Mouse (Mus musculus) midbrain, embryonic 15.5 days (tissue): ENCODE results near the gene Banf2. TPM values are rescaled to one million over a fixed set of nuclear protein-coding genes. Genes with fewer than 3 reads are reported as not detected.

Experiments
- ATAC-seq: fragments of 200-750 bp; cut with Nextera tagmentation; replicated peaks from 2 replicates; pipeline ENCODE4 v1.8.0; 2017; ENCODE audit warnings: moderate TSS enrichment
- H3K27ac ChIP-seq: fragments of 300-500 bp; sonication (generic); 2 replicates; pipeline ENCODE4 v1.5.1; 2015; ENCODE audit warnings: mild to moderate bottlenecking, inconsistent platforms
- H3K27me3 ChIP-seq: fragments of 300-500 bp; sonication (generic); replicated peaks from 2 replicates; pipeline ENCODE4 v1.6.1; 2015; ENCODE audit warnings: inconsistent platforms
- H3K36me3 ChIP-seq: fragments of 300-500 bp; sonication (generic); replicated peaks from 2 replicates; pipeline ENCODE4 v1.6.1; 2015; ENCODE audit warnings: inconsistent platforms
- H3K4me1 ChIP-seq: fragments of 300-500 bp; sonication (generic); 2 replicates; pipeline ENCODE4 v1.6.1; 2015; ENCODE audit warnings: inconsistent platforms
- H3K4me2 ChIP-seq: fragments of 300-500 bp; sonication (generic); 2 replicates; pipeline ENCODE4 v1.6.1; 2015; ENCODE audit warnings: inconsistent platforms, mild to moderate bottlenecking, moderate library complexity
- H3K4me3 ChIP-seq: fragments of 300-500 bp; sonication (generic); 2 replicates; pipeline ENCODE4 v1.5.1; 2015; ENCODE audit warnings: mild to moderate bottlenecking, inconsistent platforms
- H3K9ac ChIP-seq: fragments of 300-500 bp; sonication (generic); 2 replicates; pipeline ENCODE4 v1.6.1; 2015; ENCODE audit warnings: mild to moderate bottlenecking, inconsistent platforms
- H3K9me3 ChIP-seq: fragments of 300-500 bp; sonication (generic); 2 replicates; pipeline ENCODE4 v1.6.1; 2016; ENCODE audit warnings: inconsistent platforms
- WGBS: fragments of 180-500 bp; shearing (Covaris S2); methylation state at CpG from one replicate; pipeline ENCODE4 v1.1.7; 2015; ENCODE audit warnings: mixed read lengths; 5-methylcytosine and 5-hydroxymethylcytosine counted together
- polyA plus RNA-seq: library from polyadenylated mRNA; unstranded; fragments of >200 nt; fragmentation: Nextera tagmentation; extraction: Ambion mirVana; gene quantifications from 2 replicates; pipeline ENCODE4 v1.2.1, GENCODE M21; 2015

Gene Banf2
- not detected in 2 replicates for polyA plus RNA-seq

DNA sequence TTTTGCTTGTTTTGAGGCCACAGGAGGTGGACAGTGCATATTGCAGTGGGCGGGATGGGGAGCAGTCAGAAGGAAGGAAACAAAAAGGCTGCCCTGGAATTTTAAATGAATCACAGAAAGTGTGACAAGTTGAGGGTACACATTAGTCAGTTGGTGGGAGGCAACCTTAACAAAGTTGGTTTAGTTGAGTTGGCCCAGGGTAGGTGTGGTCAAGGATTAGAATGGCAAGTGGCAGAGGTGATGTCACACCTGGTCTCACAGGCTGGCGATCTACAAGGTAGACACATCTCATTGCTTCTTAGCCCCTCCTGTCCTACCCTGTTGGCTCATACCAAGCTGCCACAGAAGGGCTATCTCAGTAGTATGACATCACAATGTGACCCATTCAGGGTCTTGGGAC, at the start of gene Banf2:
Gene Banf2 (plus strand): TSS at position 396 of the 400 bp plus-strand sequence.
- Histone ChIP-seq H3K9me3 (no peaks in the 10 kb centered on the region), H3K9ac (no peak within 1 kb of the TSS), H3K36me3 (no peaks in the 10 kb centered on the region), H3K27me3 (no peaks in the 10 kb centered on the region), H3K4me3 (no peak within 1 kb of the TSS), H3K27ac (no peak within 1 kb of the TSS), H3K4me1 (no peaks in the 10 kb centered on the region), H3K4me2 (no peak within 1 kb of the TSS)
- 94% methylated on average over 2 of the region's 2 CpGs for WGBS
- ATAC-seq: no peak

DNA sequence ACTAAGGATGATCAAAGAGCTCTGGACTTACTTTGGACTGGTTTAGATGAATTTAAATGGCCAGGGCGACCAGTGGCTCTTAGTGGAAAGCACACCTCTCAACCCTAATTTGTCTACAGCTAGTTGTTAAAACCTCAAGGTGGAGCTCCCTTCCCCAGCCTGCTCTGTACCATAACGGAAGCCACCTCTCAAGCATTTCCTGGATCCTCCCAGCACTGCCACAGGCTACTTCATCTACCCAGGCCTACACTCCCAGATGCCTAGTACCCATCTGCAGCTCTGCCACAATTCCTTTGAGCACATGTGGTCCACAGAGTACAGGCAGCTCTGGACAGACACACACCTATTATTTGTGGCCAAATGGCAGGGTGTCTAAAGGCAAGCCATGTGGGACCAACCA, 49.4 kb upstream of the Banf2 start:
- ATAC-seq: no peak

DNA sequence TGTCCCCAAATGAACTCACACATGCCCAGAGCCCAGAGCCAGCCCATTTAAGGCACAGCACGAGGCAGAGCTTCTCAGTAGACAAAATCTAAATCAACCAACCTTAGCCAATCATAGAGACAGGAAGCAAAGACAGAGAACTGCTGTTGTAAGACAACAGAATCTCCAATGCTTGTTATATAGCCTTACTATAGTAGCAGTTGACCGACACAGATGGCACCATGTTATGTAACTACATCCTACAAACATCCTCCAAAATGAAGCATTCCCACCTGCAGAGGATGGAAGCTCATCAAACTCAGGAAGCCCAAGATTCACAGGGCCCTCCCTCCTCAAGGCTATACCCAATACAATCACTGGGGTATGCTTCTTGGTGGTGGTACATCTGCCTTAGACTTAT, 45.4 kb upstream of the Banf2 start:
- 86% methylated on average over 2 of the region's 2 CpGs for WGBS
- ATAC-seq: no peak
- Histone ChIP-seq H3K4me1 (no peaks in the 10 kb centered on the region), H3K4me3 (no peak overlapping the region), H3K4me2 (no peak overlapping the region), H3K36me3 (no peaks in the 10 kb centered on the region), H3K27me3 (no peaks in the 10 kb centered on the region), H3K9ac (no peak overlapping the region), H3K27ac (no peak overlapping the region), H3K9me3 (no peaks in the 10 kb centered on the region)

More for the DNA sequence above, 49.4 kb upstream of the Banf2 start:
- H3K9me3 ChIP-seq: no peaks in the 10 kb centered on the region
- WGBS: 79% methylated on average over 2 of the region's 2 CpGs
- no peak overlapping the region for H3K9ac ChIP-seq
- no peak overlapping the region for H3K4me2 ChIP-seq
- H3K36me3 ChIP-seq: no peaks in the 10 kb centered on the region
- no peaks in the 10 kb centered on the region for H3K4me1 ChIP-seq
- H3K27ac ChIP-seq: no peak overlapping the region
- H3K27me3 ChIP-seq: no peaks in the 10 kb centered on the region
- H3K4me3 ChIP-seq: no peak overlapping the region

DNA sequence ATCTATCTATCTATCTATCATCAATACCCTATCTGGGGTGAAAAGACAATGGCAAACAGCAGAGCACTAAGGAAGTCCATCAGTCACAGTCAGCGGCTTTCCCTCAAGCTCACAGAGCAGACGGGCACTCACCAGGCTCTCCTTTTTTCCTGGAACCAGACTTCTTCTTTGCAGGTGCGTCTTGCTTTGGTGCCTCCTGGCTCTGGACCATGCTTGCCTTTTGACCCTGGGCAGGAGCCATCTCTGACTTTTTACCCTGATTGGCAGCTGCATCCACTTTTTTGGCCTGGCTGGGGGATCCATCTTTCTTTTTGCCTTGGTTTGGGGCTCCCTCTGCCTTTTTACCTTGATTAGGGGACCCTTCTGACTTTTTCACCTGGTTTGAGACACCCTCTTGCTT, 44.8 kb upstream of the Banf2 start:
- ATAC-seq: no peak
- Histone ChIP-seq H3K9me3 (no peaks in the 10 kb centered on the region), H3K4me1 (no peaks in the 10 kb centered on the region), H3K4me2 (no peak overlapping the region), H3K9ac (no peak overlapping the region), H3K4me3 (no peak overlapping the region), H3K27ac (no peak overlapping the region), H3K27me3 (no peaks in the 10 kb centered on the region), H3K36me3 (no peaks in the 10 kb centered on the region)
- WGBS: 89% methylated on average over 3 of the region's 3 CpGs

DNA sequence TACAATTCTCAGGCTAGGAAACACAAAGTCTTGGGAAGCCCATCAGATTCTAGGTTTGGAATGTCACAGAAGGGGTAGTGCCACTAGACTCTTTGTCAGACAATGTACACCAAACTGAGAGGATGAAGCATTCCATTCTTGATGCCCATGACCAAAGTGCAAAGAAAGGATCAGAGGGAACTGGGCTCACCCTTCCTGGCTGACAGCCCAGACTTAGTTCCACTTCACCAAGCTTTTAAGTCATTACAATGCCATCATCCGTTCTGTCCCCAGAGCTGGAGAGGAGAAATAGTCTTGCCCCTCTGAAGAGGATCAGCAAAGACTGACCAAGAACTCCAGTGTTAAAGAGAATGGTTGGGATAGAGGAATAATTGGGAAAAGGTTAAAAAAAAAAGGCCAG, 41.9 kb upstream of the Banf2 start:
- no peak for ATAC-seq
- H3K27me3 ChIP-seq: no peaks in the 10 kb centered on the region
- H3K4me3 ChIP-seq: no peak overlapping the region
- H3K9ac ChIP-seq: no peak overlapping the region
- no peak overlapping the region for H3K4me2 ChIP-seq
- H3K27ac ChIP-seq: no peak overlapping the region
- 14% methylated on average over 1 of the region's 1 CpGs for WGBS
- H3K4me1 ChIP-seq: no peaks in the 10 kb centered on the region
- no peaks in the 10 kb centered on the region for H3K36me3 ChIP-seq
- H3K9me3 ChIP-seq: no peaks in the 10 kb centered on the region

DNA sequence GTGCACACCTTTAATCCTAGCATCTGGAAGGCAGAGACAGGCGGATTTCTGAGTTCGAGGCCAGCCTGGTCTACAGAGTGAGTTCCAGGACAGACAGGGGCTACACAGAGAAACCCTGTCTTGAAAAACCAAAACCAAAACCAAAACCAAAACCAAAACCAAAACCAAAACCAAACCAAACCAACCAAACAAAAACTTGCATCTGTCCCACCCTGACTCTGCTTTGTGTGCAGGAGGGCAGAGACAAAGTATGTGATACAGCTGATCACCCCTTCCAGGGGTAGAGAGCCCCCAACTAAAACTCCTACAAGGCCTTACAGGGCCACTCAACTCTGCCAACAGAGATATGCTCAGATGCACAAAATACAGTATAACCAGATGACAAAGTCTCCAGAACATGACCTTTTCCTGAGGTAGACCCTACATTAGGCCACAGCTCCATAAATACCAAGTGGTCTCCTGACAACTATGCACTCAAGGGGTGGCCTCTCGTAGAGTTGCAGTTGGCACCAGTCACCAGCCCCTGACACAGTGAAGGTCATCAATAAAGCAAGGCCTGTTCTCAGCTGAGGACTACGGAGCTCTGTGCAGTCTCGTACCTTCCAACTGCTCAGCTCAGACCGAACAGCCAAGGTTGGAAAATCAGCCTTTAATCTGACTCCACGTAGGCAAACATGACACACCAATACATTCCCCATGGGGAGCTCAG, 40.7 kb upstream of the Banf2 start:
- H3K9me3 ChIP-seq: no peaks in the 10 kb centered on the region
- 93% methylated on average over 7 of the region's 7 CpGs for WGBS

DNA sequence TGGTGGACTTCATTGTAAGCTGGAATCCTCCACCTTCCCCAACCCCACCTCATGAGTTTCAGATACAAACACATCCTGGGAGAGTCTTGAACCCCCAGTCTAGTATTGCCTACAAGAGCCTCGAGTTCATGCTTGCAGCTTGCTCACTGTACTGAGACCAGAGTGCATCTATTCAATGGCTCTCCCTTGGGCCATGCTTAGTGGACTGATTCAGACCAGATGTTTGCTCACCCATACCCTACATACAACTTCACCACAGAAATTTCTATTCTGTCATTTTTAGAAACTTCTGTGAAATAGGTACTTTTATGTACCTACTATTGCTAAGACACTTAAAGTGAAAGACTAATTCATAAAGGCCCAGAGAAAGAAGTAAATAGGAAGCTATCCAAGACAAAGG, 39.9 kb upstream of the Banf2 start:
- Histone ChIP-seq H3K27me3 (no peaks in the 10 kb centered on the region), H3K4me1 (no peaks in the 10 kb centered on the region), H3K9me3 (no peaks in the 10 kb centered on the region), H3K4me2 (no peak overlapping the region), H3K9ac (no peak overlapping the region), H3K27ac (no peak overlapping the region), H3K4me3 (no peak overlapping the region), H3K36me3 (no peaks in the 10 kb centered on the region)
- no peak for ATAC-seq
- WGBS: 66% methylated on average over 1 of the region's 1 CpGs

More for the DNA sequence above, 40.7 kb upstream of the Banf2 start:
- no peak for ATAC-seq
- Histone ChIP-seq H3K27ac (no peak overlapping the region), H3K4me2 (no peak overlapping the region), H3K4me3 (no peak overlapping the region), H3K4me1 (no peaks in the 10 kb centered on the region), H3K36me3 (no peaks in the 10 kb centered on the region), H3K9ac (no peak overlapping the region), H3K27me3 (no peaks in the 10 kb centered on the region)

DNA sequence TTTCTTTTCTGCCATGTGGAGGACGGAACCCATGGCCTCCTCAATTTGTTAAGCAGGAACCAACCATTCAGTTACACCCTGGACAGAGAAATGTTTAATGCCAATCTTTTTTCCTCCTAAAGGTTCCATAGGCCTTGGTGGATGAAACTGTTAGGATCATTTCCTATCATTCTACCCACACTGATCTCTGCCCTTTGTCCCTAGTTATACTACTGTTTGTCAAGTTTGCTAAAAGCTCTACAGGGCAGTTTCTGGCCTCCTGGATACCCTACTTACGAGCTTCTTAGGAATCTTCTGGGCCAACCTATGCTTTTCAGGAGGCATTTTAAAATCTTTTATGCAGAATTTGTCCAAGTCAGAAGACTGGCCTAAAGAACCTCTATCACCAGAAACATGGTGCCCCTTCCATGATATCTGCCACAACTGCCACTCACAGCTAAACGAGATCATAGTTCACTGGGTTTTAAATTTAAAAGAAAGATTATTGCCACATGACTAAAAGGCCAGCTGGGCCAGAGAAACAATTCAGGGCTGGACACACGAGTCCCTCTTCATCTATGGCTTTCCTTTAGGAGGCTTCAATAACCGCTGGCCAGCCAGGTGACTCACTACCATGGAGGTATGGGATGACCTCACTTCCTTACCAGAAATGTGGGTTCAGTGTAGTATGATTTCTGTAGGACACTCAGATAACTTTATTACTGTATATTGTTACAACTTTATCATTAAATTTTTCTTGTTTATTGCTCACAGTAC, 30.5 kb upstream of the Banf2 start:
- no peaks in the 10 kb centered on the region for H3K27me3 ChIP-seq
- no peak overlapping the region for H3K27ac ChIP-seq
- H3K9me3 ChIP-seq: no peaks in the 10 kb centered on the region
- H3K4me1 ChIP-seq: peaks cover 3% of the 10 kb centered on the region; the same call in 1 of the 2 replicates
- 89% methylated on average over 5 of the region's 5 CpGs for WGBS
- no peak overlapping the region for H3K4me2 ChIP-seq
- ATAC-seq: no peak
- no peak overlapping the region for H3K4me3 ChIP-seq
- H3K36me3 ChIP-seq: no peaks in the 10 kb centered on the region
- no peak overlapping the region for H3K9ac ChIP-seq

DNA sequence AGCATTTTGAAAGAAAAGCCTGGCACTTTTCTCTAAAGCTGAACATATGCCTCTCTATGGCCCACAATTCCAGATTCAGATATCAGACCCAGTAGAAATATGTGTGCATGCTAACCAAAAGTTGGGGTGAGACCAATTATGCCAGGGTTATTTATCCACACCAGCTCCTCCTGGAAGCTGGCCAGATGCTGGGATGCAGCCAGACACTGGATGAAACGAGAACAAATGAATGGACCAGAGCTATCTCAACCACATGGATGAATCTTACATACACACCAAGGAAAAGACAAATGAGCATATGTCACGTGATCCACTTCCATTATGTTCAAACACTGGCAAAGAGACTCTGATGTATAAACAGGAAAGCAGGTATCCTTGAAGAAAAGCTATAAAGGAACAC, 29.3 kb upstream of the Banf2 start:
- Histone ChIP-seq H3K9ac (no peak overlapping the region), H3K4me1 (peaks cover 3% of the 10 kb centered on the region; the same call in 1 of the 2 replicates), H3K9me3 (no peaks in the 10 kb centered on the region), H3K27me3 (no peaks in the 10 kb centered on the region), H3K4me2 (no peak overlapping the region), H3K36me3 (no peaks in the 10 kb centered on the region), H3K27ac (no peak overlapping the region), H3K4me3 (no peak overlapping the region)
- no peak for ATAC-seq
- WGBS: 60% methylated on average over 2 of the region's 2 CpGs

DNA sequence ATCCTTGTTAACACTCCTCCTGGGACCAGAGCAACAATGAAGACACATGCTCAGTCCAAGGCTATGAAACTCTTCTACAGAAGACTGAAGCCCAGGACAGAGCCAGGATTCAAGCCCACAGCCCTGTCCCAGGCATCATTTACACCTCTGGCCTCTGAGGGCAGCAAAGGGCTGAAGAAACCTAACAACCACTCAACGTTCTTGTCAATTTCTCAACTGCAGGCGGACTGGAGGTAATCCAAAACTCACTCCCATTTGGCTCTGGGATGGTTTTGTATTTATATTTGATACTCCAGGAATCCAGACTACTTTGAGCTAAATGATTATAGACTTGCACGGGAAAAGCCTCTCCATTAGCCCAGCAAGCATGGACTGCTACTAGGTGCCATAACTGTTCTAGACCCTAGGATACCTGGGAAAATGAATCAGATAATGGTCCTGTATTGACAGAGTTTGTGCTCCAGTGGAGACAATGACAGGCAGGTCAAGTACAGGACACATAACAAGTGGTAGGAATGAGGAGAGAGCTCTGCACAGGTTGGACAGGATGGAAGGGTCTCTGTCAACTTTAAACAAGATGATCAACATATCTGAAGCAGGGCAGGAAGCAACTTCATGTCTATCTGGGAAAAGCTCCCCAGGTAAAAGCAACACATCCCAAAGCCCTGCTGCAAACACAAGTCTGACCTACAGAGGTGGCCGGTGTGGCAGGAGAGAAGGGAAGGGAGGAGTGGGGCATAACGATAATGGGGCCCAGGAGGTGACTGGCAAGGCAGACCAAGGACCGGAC, 27.5 kb upstream of the Banf2 start:
- Histone ChIP-seq H3K9me3 (no peaks in the 10 kb centered on the region), H3K4me1 (peaks cover 18% of the 10 kb centered on the region), H3K4me2 (no peak overlapping the region), H3K4me3 (no peak overlapping the region), H3K27ac (no peak overlapping the region), H3K27me3 (no peaks in the 10 kb centered on the region), H3K36me3 (no peaks in the 10 kb centered on the region), H3K9ac (no peak overlapping the region)
- no peak for ATAC-seq
- 87% methylated on average over 6 of the region's 6 CpGs for WGBS

DNA sequence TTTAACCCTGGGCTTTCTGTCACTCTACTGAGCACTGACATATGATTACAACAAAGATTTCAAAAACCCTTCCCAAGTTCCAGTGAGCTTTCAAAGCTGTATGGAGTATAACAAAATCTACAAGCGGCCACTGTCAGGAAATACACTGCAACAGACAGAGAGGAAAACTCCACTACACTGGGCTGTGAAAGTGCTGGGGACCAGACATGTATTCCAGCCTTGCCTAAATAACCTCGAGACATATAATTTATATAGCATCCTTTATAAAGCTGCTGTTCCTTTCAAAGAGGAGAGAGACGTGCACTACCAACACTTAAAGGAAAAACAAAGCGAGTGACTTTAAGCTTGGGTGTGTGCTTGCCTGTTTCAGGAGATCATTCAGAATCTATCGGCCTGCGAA, 26.2 kb upstream of the Banf2 start:
- Histone ChIP-seq H3K27ac (no peak overlapping the region), H3K4me3 (no peak overlapping the region), H3K9ac (no peak overlapping the region), H3K36me3 (no peaks in the 10 kb centered on the region), H3K27me3 (no peaks in the 10 kb centered on the region), H3K9me3 (no peaks in the 10 kb centered on the region), H3K4me1 (peaks cover 21% of the 10 kb centered on the region), H3K4me2 (no peak overlapping the region)
- 87% methylated on average over 6 of the region's 6 CpGs for WGBS
- ATAC-seq: no peak

DNA sequence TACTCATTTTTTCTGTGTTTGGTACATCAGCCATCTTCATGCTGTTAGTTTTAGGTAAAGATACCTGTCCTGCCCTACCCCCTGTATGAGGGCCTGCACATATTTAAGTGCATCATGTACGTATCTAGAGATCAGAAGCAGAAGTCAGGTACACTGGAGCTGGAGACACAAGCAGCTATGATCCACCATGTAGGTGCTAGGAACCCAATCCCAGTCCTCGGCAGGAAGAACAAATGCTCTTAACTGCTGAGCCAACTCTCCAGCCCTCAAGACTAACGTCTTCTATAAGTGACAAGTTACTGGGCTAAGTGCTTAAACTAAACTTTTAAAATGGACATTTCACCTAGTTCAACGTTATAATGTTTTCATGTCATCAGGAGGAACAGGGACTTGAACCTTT, 25.6 kb upstream of the Banf2 start:
- H3K9me3 ChIP-seq: no peaks in the 10 kb centered on the region
- ATAC-seq: no peak
- H3K4me1 ChIP-seq: peaks cover 21% of the 10 kb centered on the region
- no peak overlapping the region for H3K9ac ChIP-seq
- 95% methylated on average over 4 of the region's 4 CpGs for WGBS
- H3K4me2 ChIP-seq: no peak overlapping the region
- no peaks in the 10 kb centered on the region for H3K36me3 ChIP-seq
- H3K27ac ChIP-seq: no peak overlapping the region
- no peaks in the 10 kb centered on the region for H3K27me3 ChIP-seq
- H3K4me3 ChIP-seq: no peak overlapping the region
